In the genomic region with DNA sequence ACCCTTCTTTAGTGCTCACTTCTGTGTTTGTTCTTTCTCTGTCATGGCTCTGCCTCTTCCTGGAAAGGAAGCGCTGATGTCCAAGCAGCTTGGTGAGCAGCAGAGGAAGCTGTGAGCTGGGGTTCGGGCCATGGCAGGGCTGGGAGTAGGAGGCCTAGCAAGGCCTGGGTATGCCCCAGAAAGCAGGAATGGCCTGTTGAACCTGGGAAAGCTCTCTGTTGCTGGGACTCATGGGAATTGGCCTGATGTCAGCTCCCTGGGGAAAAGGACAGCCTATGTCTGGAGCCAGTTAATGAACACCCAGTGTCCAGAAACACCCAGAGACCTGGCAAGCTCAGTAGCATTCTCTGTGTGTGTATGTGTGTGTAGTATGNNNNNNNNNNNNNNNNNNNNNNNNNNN, we compare ENCODE assay signal across 8 mouse cellular contexts. TPM values are rescaled to one million over a fixed set of nuclear protein-coding genes. Genes with fewer than 3 reads are reported as not detected.
DNase-seq lines count a peak whose midpoint lies in the region; ATAC-seq and TF ChIP-seq lines count a peak whose summit lies in the region.

No protein-coding gene starts in this region.

- no peaks in the 10 kb centered on the region for H3K9me3 ChIP-seq in forebrain, embryonic 14.5 days (replicated peaks; ENCODE audit: control insufficient read depth, low read length)
- H3K9me3 ChIP-seq in forebrain, embryonic 13.5 days (replicated peaks) = no peaks in the 10 kb centered on the region
- H3K9me3 ChIP-seq in intestine, embryonic 15.5 days = no peaks in the 10 kb centered on the region
- H3K9me3 ChIP-seq in liver, embryonic 16.5 days (replicated peaks; ENCODE audit: control insufficient read depth, low read length) = no peaks in the 10 kb centered on the region

- TF ChIP-seq POLR2A in brain, embryonic 14.5 days (IDR thresholded peaks at IDR 0.05; ENCODE audit: borderline replicate concordance, extremely low read depth, insufficient read depth, insufficient read length, poor library complexity, severe bottlenecking) = no peak

- no peak overlapping the region for H3K27ac ChIP-seq in forebrain, embryonic 14.5 days (ENCODE audit: low read depth, low read length)
- no peak overlapping the region for H3K27ac ChIP-seq in forebrain, embryonic 13.5 days
- peak overlapping the region; percentile 40; the same call in 1 of the 2 replicates for H3K27ac ChIP-seq in intestine, embryonic 15.5 days
- peak overlapping the region; percentile 68 for H3K27ac ChIP-seq in liver, embryonic 16.5 days (ENCODE audit: low read length)

- no peak overlapping the region for H3K9ac ChIP-seq in forebrain, embryonic 14.5 days (ENCODE audit: low read length)
- no peak overlapping the region for H3K9ac ChIP-seq in forebrain, embryonic 13.5 days
- H3K9ac ChIP-seq in intestine, embryonic 15.5 days = no peak overlapping the region
- no peak overlapping the region for H3K9ac ChIP-seq in liver, embryonic 16.5 days (ENCODE audit: low read depth, low read length)

- DNase-seq in forebrain, embryonic 14.5 days (ENCODE audit: low spot score) = peak; percentile 29
- DNase-seq in brain, embryonic 14.5 days (ENCODE audit: low read depth) = peak; percentile 61
- DNase-seq in right cerebral cortex, adult 18-20 months = no peak
- no peak for DNase-seq in thymus, postnatal 4 days
- DNase-seq in gastrocnemius, postnatal 25 days = no peak

- no peaks in the 10 kb centered on the region for H3K27me3 ChIP-seq in forebrain, embryonic 14.5 days (replicated peaks; ENCODE audit: control insufficient read depth, insufficient read depth, low read length)
- no peaks in the 10 kb centered on the region for H3K27me3 ChIP-seq in forebrain, embryonic 13.5 days
- no peaks in the 10 kb centered on the region for H3K27me3 ChIP-seq in intestine, embryonic 15.5 days (replicated peaks)
- H3K27me3 ChIP-seq in liver, embryonic 16.5 days (ENCODE audit: control insufficient read depth, insufficient read depth, low read depth, low read length) = no peaks in the 10 kb centered on the region

- no peak overlapping the region for H3K4me3 ChIP-seq in forebrain, embryonic 14.5 days (ENCODE audit: low read depth, low read length)
- no peak overlapping the region for H3K4me3 ChIP-seq in forebrain, embryonic 13.5 days
- no peak overlapping the region for H3K4me3 ChIP-seq in intestine, embryonic 15.5 days (replicated peaks)
- peak overlapping the region; percentile 24; the same call in 1 of the 2 replicates for H3K4me3 ChIP-seq in liver, embryonic 16.5 days (ENCODE audit: low read depth, low read length)

- H3K4me2 ChIP-seq in forebrain, embryonic 14.5 days (ENCODE audit: low read length) = no peak overlapping the region
- H3K4me2 ChIP-seq in forebrain, embryonic 13.5 days = no peak overlapping the region
- no peak overlapping the region for H3K4me2 ChIP-seq in intestine, embryonic 15.5 days (replicated peaks)
- peak overlapping the region; percentile 47 for H3K4me2 ChIP-seq in liver, embryonic 16.5 days (ENCODE audit: low read depth, low read length)

- 87% methylated on average over 2 of the region's 2 CpGs for WGBS in forebrain, embryonic 14.5 days
- 88% methylated on average over 2 of the region's 2 CpGs for WGBS in forebrain, embryonic 13.5 days
- WGBS in intestine, embryonic 15.5 days = 74% methylated on average over 2 of the region's 2 CpGs
- 43% methylated on average over 2 of the region's 2 CpGs for WGBS in liver, embryonic 16.5 days (ENCODE audit: insufficient replicate concordance)

- H3K4me1 ChIP-seq in forebrain, embryonic 14.5 days (ENCODE audit: control insufficient read depth, insufficient read depth, low read length) = no peaks in the 10 kb centered on the region
- H3K4me1 ChIP-seq in forebrain, embryonic 13.5 days = no peaks in the 10 kb centered on the region
- 0 out of 2 replicates have a peak, but pooled peaks cover 2% of the 10 kb centered on the region for H3K4me1 ChIP-seq in intestine, embryonic 15.5 days (replicated peaks)
- H3K4me1 ChIP-seq in liver, embryonic 16.5 days (ENCODE audit: control insufficient read depth, low read depth, low read length) = peaks cover 12% of the 10 kb centered on the region

- TF ChIP-seq CTCF in brain, embryonic 14.5 days (IDR thresholded peaks at IDR 0.05; ENCODE audit: borderline replicate concordance, extremely low read depth, insufficient read depth, insufficient read length) = no peak

- no peak for ATAC-seq in forebrain, embryonic 14.5 days
- no peak for ATAC-seq in forebrain, embryonic 13.5 days
- no peak for ATAC-seq in intestine, embryonic 15.5 days
- ATAC-seq in liver, embryonic 16.5 days (ENCODE audit: low read depth) = peak; percentile 73

- no peaks in the 10 kb centered on the region for H3K36me3 ChIP-seq in forebrain, embryonic 14.5 days (ENCODE audit: control insufficient read depth, insufficient read depth, low read length)
- no peaks in the 10 kb centered on the region for H3K36me3 ChIP-seq in forebrain, embryonic 13.5 days (ENCODE audit: poor library complexity, severe bottlenecking)
- H3K36me3 ChIP-seq in intestine, embryonic 15.5 days = no peaks in the 10 kb centered on the region
- no peaks in the 10 kb centered on the region for H3K36me3 ChIP-seq in liver, embryonic 16.5 days (ENCODE audit: control insufficient read depth, insufficient read depth)

RNA-seq across cellular contexts. Expression of gene Rd3, which starts 20.3 kb away (rescaled TPM):
- polyA plus RNA-seq in forebrain, embryonic 14.5 days (2014; fragmentation: Nextera tagmentation; extraction: Ambion mirVana) = 2.4 and 2.7 TPM in 2 replicates
- 1.8 and 3.0 TPM in 2 replicates for polyA plus RNA-seq in forebrain, embryonic 13.5 days (2015; fragmentation: Nextera tagmentation; extraction: Ambion mirVana)
- 2.6 and 3.2 TPM in 2 replicates for polyA plus RNA-seq in brain, embryonic 14.5 days (2012; rRNA removed)
- 0.18 and 0.20 TPM in 2 replicates for polyA plus RNA-seq in intestine, embryonic 15.5 days (2015; fragmentation: Nextera tagmentation; extraction: Ambion mirVana)
- 0.04 and 0.18 TPM in 2 replicates for polyA plus RNA-seq in liver, embryonic 16.5 days (2015; fragmentation: Nextera tagmentation; extraction: Ambion mirVana)
- total RNA-seq in gastrocnemius, postnatal 25 days (2021) = under 1 TPM in 1 of 2 experiments, not detected in 1; 0.15 TPM

RNA-seq across cellular contexts. Expression of gene Slc30a1, which starts 50.3 kb away (rescaled TPM):
- 1.3 and 2.0 TPM in 2 replicates for polyA plus RNA-seq in forebrain, embryonic 14.5 days (2014; fragmentation: Nextera tagmentation; extraction: Ambion mirVana)
- 1.6 and 1.8 TPM in 2 replicates for polyA plus RNA-seq in forebrain, embryonic 13.5 days (2015; fragmentation: Nextera tagmentation; extraction: Ambion mirVana)
- 8.8 and 11.4 TPM in 2 replicates for polyA plus RNA-seq in brain, embryonic 14.5 days (2012; rRNA removed)
- polyA plus RNA-seq in intestine, embryonic 15.5 days (2015; fragmentation: Nextera tagmentation; extraction: Ambion mirVana) = 4.5 and 5.5 TPM in 2 replicates
- polyA plus RNA-seq in liver, embryonic 16.5 days (2015; fragmentation: Nextera tagmentation; extraction: Ambion mirVana) = 0.86 and 1.1 TPM in 2 replicates
- total RNA-seq in gastrocnemius, postnatal 25 days (2021) = 1 to 10 TPM; 4.9 to 8.4 TPM

Comparison
In these comparisons a context has a peak if more than half of its experiments do, and no peak if none do; other contexts are left out.
1. DNase-seq: peak in forebrain, embryonic 14.5 days (single experiment) and brain, embryonic 14.5 days (single experiment); none in right cerebral cortex, adult 18-20 months (single experiment), thymus, postnatal 4 days (single experiment) and gastrocnemius, postnatal 25 days (single experiment).
2. H3K27ac ChIP-seq: peak in intestine, embryonic 15.5 days (single experiment) and liver, embryonic 16.5 days (single experiment); none in forebrain, embryonic 14.5 days (single experiment) and forebrain, embryonic 13.5 days (single experiment).